Mouse (Mus musculus): Measurements from ENCODE around the gene Snrnp25.

- no peak for TF ChIP-seq CTCF (IDR thresholded peaks at IDR 0.05; ENCODE audit: low read depth)
- no peak for TF ChIP-seq EP300 (optimal IDR thresholded peaks at IDR 0.05)
Measured at GRCm38 (mm10) chr11:32200075-32200601, 5.1 kb upstream of the Snrnp25 start, which contains the start of gene Il9r.
